Mouse (Mus musculus) stomach, postnatal 0 days (tissue): Measurements from ENCODE around the gene Tagln2.

Experiments used
- CTCF ChIP-seq: IDR thresholded peaks from 2 replicates; pipeline ENCODE4 v1.5.1; 2016; ENCODE audit warnings: antibody characterized with exemption, low read depth, mild to moderate bottlenecking, moderate library complexity
- EP300 ChIP-seq: optimal IDR thresholded peaks from 2 replicates; pipeline ENCODE3; 2016; ENCODE audit warnings: antibody characterized with exemption

GRCm38 (mm10) chr1:172526380-172527081, 26.7 kb downstream of the Tagln2 start:
- no peak for TF ChIP-seq CTCF
- TF ChIP-seq EP300: no peak
